Mouse (Mus musculus) kidney, embryonic 15.5 days (tissue): ENCODE results near the gene Gm5105. TPM values are rescaled to one million over a fixed set of nuclear protein-coding genes. Genes with fewer than 3 reads are reported as not detected.

ENCODE experiments used
- ATAC-seq: fragments of 200-750 bp; cut with Nextera tagmentation; replicated peaks from 2 replicates; pipeline ENCODE4 v1.8.0; 2017; ENCODE audit warnings: moderate TSS enrichment; ENCODE audit not compliant: low FRiP score
- H3K27ac ChIP-seq: fragments of 300-500 bp; sonication (generic); 2 replicates; pipeline ENCODE4 v1.5.1; 2015; ENCODE audit warnings: mild to moderate bottlenecking, inconsistent platforms
- H3K27me3 ChIP-seq: fragments of 300-500 bp; sonication (generic); 2 replicates; pipeline ENCODE4 v1.6.1; 2015; ENCODE audit warnings: inconsistent platforms
- H3K36me3 ChIP-seq: fragments of 300-500 bp; sonication (generic); 2 replicates; pipeline ENCODE4 v1.6.1; 2015; ENCODE audit warnings: inconsistent platforms
- H3K4me1 ChIP-seq: fragments of 300-500 bp; sonication (generic); 2 replicates; pipeline ENCODE4 v1.6.1; 2015; ENCODE audit warnings: inconsistent platforms
- H3K4me2 ChIP-seq: fragments of 300-500 bp; sonication (generic); 2 replicates; pipeline ENCODE4 v1.6.1; 2015; ENCODE audit warnings: moderate library complexity, mild to moderate bottlenecking, inconsistent platforms
- H3K4me3 ChIP-seq: fragments of 300-500 bp; sonication (generic); replicated peaks from 2 replicates; pipeline ENCODE4 v1.5.1; 2015; ENCODE audit warnings: mild to moderate bottlenecking, inconsistent platforms
- H3K9ac ChIP-seq: fragments of 300-500 bp; sonication (generic); 2 replicates; pipeline ENCODE4 v1.6.1; 2015; ENCODE audit warnings: mild to moderate bottlenecking, inconsistent platforms
- H3K9me3 ChIP-seq: fragments of 300-500 bp; sonication (generic); replicated peaks from 2 replicates; pipeline ENCODE4 v1.6.1; 2016; ENCODE audit warnings: inconsistent platforms
- WGBS: fragments of 180-500 bp; shearing (Covaris S2); methylation state at CpG from one replicate; pipeline ENCODE4 v1.1.7; 2015; ENCODE audit warnings: mixed read lengths; 5-methylcytosine and 5-hydroxymethylcytosine counted together
- polyA plus RNA-seq: library from polyadenylated mRNA; unstranded; fragments of >200 nt; fragmentation: Nextera tagmentation; extraction: Ambion mirVana; gene quantifications from 2 replicates; pipeline ENCODE4 v1.2.1, GENCODE M21; 2015

Gm5105 gene
- polyA plus RNA-seq, 1 experiment from 2014 or later: not detected

- no peak for ATAC-seq
- H3K4me1 ChIP-seq: no peaks in the 10 kb centered on the region
- WGBS: 78% methylated on average over 2 of the region's 2 CpGs
These were observed 52.5 kb downstream of the Gm5105 start for GRCm38 (mm10) chr3:138014725-138015124.

DNA sequence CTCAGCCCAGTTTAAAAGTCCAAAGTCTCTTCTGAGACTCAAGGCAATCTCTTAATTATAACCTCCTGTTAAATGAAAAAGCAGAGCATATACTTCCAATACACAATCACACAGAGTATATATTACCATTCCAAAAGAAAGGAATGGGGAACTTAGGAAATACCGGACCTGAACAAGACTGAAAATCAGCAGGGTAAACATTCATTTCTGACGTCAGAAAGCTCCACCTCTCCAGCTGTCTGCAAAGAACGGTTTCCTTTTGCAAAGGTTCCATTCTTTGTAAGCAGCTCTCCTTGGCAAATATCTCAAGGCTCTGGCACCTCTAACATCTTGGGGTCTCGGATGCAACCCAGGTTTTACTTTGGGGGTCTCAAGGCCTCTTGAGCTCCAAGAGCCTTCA is 54.8 kb downstream of the Gm5105 start:
- Histone ChIP-seq H3K36me3 (no peaks in the 10 kb centered on the region), H3K9ac (no peak overlapping the region), H3K4me1 (no peaks in the 10 kb centered on the region), H3K4me2 (no peak overlapping the region), H3K4me3 (no peak overlapping the region), H3K27ac (no peak overlapping the region), H3K9me3 (no peaks in the 10 kb centered on the region), H3K27me3 (no peaks in the 10 kb centered on the region)
- no peak for ATAC-seq
- WGBS: 59% methylated on average over 4 of the region's 4 CpGs

More at GRCm38 (mm10) chr3:138014725-138015124, 52.5 kb downstream of the Gm5105 start:
- H3K27me3 ChIP-seq: no peaks in the 10 kb centered on the region
- no peak overlapping the region for H3K27ac ChIP-seq
- no peak overlapping the region for H3K4me2 ChIP-seq
- H3K4me3 ChIP-seq: no peak overlapping the region
- no peak overlapping the region for H3K9ac ChIP-seq
- no peaks in the 10 kb centered on the region for H3K9me3 ChIP-seq
- no peaks in the 10 kb centered on the region for H3K36me3 ChIP-seq

DNA sequence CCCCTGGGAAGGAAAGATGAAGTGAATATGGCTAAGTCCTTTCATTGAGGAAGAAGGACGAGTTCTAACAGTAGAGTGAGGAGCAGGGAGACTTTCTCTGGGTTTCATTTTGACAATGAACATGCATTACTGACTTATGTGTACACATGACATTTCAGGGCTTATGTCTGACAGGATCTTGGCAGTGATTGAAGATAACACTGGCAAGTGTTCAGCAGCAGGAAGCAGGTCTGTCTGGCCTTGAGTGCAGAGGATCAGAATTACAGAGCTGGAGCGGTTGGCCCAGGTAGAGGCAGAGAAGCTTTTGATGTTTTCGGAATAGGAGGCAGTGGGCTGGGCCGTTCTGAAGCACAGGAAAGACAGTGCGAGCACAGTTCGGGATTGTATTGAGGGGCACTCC is 59.0 kb downstream of the Gm5105 start:
- H3K36me3 ChIP-seq: no peaks in the 10 kb centered on the region
- H3K27me3 ChIP-seq: no peaks in the 10 kb centered on the region
- 60% methylated on average over 6 of the region's 6 CpGs for WGBS
- H3K9ac ChIP-seq: no peak overlapping the region
- no peak overlapping the region for H3K27ac ChIP-seq
- 0 out of 2 replicates have a peak, but pooled peaks cover 6% of the 10 kb centered on the region for H3K9me3 ChIP-seq
- 0 out of 2 replicates have a peak, but pooled peaks cover 5% of the 10 kb centered on the region for H3K4me1 ChIP-seq
- H3K4me3 ChIP-seq: no peak overlapping the region
- ATAC-seq: no peak
- H3K4me2 ChIP-seq: no peak overlapping the region

DNA sequence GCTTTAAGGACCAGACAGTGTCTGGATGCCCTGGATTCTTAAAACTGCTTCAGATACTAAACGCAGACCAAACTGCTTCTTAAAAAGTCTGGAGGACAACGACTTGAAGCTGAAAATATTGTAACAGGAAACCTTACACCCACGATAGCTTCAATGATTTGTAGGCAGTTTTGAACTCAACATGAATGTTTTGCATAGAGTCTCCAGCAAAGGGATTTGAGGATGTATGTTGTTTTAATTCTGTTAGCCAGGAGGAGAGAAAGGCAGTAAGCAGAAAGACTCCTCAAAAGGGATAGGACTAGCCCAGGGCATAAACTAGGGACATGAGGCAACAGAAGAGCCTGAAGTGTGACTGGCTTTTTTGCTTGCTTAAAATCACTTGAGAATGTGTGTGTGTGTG is 60.3 kb downstream of the Gm5105 start:
- Histone ChIP-seq H3K4me3 (no peak overlapping the region), H3K27ac (peak overlapping the region; percentile 33), H3K36me3 (no peaks in the 10 kb centered on the region), H3K27me3 (no peaks in the 10 kb centered on the region), H3K4me2 (no peak overlapping the region), H3K9ac (no peak overlapping the region), H3K4me1 (0 out of 2 replicates have a peak, but pooled peaks cover 5% of the 10 kb centered on the region), H3K9me3 (0 out of 2 replicates have a peak, but pooled peaks cover 6% of the 10 kb centered on the region)
- 21% methylated on average over 3 of the region's 3 CpGs for WGBS
- no peak for ATAC-seq

DNA sequence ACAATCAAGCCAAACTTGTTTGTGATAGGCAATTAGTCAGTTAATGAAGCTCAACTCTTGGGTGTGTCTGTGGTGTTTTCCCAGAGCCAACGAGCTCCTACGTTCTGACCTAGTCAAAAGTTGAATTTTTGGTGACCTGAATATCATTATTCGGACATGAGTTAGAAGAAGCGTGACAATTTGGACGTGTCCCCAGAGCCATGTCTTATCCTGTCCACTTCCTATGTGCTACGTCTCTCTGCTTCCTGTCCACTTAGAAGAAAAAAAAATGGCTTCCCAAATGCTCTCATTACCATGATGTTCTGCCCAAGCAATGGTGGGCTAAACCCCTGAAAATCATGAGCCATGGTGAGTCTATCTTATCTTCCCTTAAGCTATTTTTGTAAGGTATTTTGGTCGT is 63.9 kb downstream of the Gm5105 start:
- WGBS: 75% methylated on average over 7 of the region's 7 CpGs
- Histone ChIP-seq H3K4me3 (no peak overlapping the region), H3K4me2 (no peak overlapping the region), H3K36me3 (no peaks in the 10 kb centered on the region), H3K4me1 (peaks cover 13% of the 10 kb centered on the region; the same call in 1 of the 2 replicates), H3K27ac (no peak overlapping the region), H3K9me3 (0 out of 2 replicates have a peak, but pooled peaks cover 6% of the 10 kb centered on the region), H3K27me3 (no peaks in the 10 kb centered on the region), H3K9ac (no peak overlapping the region)
- no peak for ATAC-seq

DNA sequence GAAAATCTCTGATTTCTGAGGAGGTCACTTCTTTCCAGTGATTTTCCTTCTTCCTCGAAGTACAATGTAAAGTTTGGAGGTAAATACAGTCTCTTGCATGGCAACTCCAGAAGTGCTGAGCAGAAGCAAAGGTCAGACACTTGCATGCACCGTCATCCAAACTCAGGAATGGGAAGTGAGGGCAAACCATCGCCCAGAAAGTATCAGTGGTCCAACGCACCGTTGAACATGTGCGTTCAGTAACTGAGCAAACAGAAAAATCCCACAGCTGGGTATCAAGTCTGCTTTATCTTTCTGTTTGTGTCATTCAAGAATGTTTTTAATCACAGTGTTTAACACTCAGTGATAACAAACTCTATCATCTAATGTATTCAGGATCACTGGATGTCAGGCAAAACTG is 64.6 kb downstream of the Gm5105 start:
- peaks cover 13% of the 10 kb centered on the region; the same call in 1 of the 2 replicates for H3K4me1 ChIP-seq
- H3K9me3 ChIP-seq: 0 out of 2 replicates have a peak, but pooled peaks cover 6% of the 10 kb centered on the region
- no peak overlapping the region for H3K27ac ChIP-seq
- WGBS: 65% methylated on average over 6 of the region's 6 CpGs
- H3K27me3 ChIP-seq: no peaks in the 10 kb centered on the region
- H3K36me3 ChIP-seq: no peaks in the 10 kb centered on the region
- H3K4me2 ChIP-seq: no peak overlapping the region
- H3K4me3 ChIP-seq: no peak overlapping the region
- H3K9ac ChIP-seq: no peak overlapping the region
- ATAC-seq: no peak

DNA sequence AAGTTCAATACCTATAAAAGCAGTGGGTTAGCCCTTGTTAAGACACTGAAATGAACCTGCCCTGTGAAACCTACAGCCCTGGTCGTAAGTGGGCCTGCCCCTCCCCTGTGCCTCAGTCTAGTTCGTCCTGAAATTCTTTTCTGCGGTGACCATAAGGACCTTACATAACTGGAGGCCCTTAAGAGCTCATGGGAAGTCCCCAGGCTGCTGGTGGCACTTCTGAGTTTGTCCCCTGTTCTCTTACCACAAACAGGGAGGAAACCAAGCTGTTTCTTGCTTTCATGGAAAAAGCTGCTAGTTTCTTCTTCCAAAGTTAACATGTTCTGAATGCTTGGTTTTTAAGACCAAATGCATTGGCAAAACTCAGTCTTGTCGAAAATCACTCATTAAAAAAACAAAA is 65.3 kb downstream of the Gm5105 start:
- Histone ChIP-seq H3K36me3 (no peaks in the 10 kb centered on the region), H3K9ac (no peak overlapping the region), H3K4me2 (no peak overlapping the region), H3K27me3 (no peaks in the 10 kb centered on the region), H3K4me3 (no peak overlapping the region), H3K4me1 (peaks cover 11% of the 10 kb centered on the region; the same call in 1 of the 2 replicates), H3K27ac (no peak overlapping the region), H3K9me3 (0 out of 2 replicates have a peak, but pooled peaks cover 6% of the 10 kb centered on the region)
- no peak for ATAC-seq
- 73% methylated on average over 4 of the region's 4 CpGs for WGBS

DNA sequence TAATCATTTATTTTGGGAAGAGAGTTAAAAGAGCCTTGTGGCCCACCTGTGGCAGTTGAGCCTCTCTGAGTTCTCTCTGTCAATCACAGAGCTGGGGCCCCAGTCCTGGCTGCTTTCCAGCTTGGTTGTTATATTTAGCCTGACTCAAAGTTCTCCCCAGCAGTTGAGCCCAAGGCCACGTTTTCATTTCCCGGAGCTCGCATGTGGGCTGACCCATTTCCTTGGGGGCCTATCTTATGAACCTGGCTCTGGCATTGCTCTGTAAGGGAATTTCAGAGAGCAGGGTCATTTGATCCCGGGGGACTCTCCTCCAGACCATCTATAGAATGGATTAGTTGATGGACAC is 66.5 kb downstream of the Gm5105 start:
- WGBS: 45% methylated on average over 4 of the region's 4 CpGs
- H3K4me1 ChIP-seq: peaks cover 8% of the 10 kb centered on the region; the same call in 1 of the 2 replicates
- no peaks in the 10 kb centered on the region for H3K27me3 ChIP-seq

GRCm38 (mm10) chr3:138000062-138000723 is 67.0 kb downstream of the Gm5105 start:
- H3K4me1 ChIP-seq: peaks cover 8% of the 10 kb centered on the region; the same call in 1 of the 2 replicates
- 0 out of 2 replicates have a peak, but pooled peaks cover 3% of the 10 kb centered on the region for H3K9me3 ChIP-seq
- 0 out of 2 replicates have a peak, but pooled peaks have one; percentile 15 for ATAC-seq
- H3K36me3 ChIP-seq: no peaks in the 10 kb centered on the region
- no peak overlapping the region for H3K4me2 ChIP-seq
- H3K9ac ChIP-seq: no peak overlapping the region
- no peak overlapping the region for H3K27ac ChIP-seq
- 84% methylated on average over 8 of the region's 8 CpGs for WGBS
- H3K4me3 ChIP-seq: no peak overlapping the region
- H3K27me3 ChIP-seq: no peaks in the 10 kb centered on the region

More for the DNA sequence above, 66.5 kb downstream of the Gm5105 start:
- ATAC-seq: 0 out of 2 replicates have a peak, but pooled peaks have one; percentile 40
- Histone ChIP-seq H3K27ac (no peak overlapping the region), H3K36me3 (no peaks in the 10 kb centered on the region), H3K9me3 (0 out of 2 replicates have a peak, but pooled peaks cover 6% of the 10 kb centered on the region), H3K4me2 (no peak overlapping the region), H3K4me3 (no peak overlapping the region), H3K9ac (no peak overlapping the region)

DNA sequence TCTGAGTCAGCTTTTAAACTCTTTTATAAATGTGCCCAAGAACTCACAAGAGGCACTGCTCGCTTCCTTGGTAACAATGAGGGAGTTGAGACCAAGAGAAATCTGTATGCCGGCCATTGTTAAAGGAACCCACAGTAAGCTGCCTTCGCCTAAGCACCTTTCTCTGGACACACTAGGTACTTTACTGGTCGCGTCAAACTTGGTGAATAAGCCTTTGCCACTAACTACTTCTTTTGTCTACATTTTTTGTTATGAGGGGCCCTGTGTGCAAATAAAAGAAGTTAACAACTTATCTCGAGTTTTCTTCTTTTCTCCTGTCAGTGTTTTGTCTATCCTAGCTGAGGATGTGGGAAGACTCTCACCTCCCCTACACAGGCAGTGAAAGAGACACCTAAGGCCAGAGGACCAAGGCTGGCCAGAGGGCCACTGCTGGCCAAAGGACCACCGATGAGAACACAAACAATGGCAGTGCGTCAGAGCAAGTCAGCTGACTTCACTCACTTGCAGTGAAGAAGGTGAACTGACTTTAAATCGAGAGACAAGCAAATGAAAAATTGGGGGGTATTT is 67.9 kb downstream of the Gm5105 start:
- Histone ChIP-seq H3K4me3 (no peak overlapping the region), H3K4me2 (no peak overlapping the region), H3K9me3 (no peaks in the 10 kb centered on the region), H3K27me3 (no peaks in the 10 kb centered on the region), H3K4me1 (peaks cover 8% of the 10 kb centered on the region; the same call in 1 of the 2 replicates), H3K27ac (no peak overlapping the region), H3K9ac (no peak overlapping the region), H3K36me3 (no peaks in the 10 kb centered on the region)
- 85% methylated on average over 9 of the region's 9 CpGs for WGBS
- no peak for ATAC-seq
